ENCODE assay signal across 9 mouse cellular contexts in the genomic region with DNA sequence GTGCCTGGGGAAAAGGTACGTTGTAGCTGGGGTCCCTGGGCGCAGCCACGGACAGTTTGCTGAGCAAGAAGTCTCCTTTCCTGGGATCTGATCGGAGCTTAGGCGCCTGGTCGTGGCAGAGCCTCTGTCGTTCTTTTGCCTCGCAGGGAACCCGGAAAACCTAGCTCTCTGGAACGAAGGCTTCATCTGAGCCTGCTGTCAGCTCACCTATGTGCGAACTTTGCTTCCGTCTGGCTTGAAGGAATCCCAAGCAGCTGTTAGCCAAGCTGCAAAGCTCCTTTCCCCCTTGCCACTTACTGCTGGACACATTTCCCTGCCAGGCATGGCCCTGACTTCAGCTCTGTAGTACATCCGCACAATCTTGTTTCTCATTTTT. TPM values are rescaled to one million over a fixed set of nuclear protein-coding genes. Genes with fewer than 3 reads are reported as not detected.
DNase-seq lines count a peak whose midpoint lies in the region; ATAC-seq lines count a peak whose summit lies in the region.
"Had no signal": no experiment of that assay in that cellular context is flagged by ENCODE, and none has a peak within 500 bp of the region (broad histone marks: within the 10 kb centered on the region; RNA-seq: fewer than 3 reads in every experiment).

No protein-coding gene starts in this region.

- H3K27me3 ChIP-seq in heart, embryonic 11.5 days (ENCODE audit: control insufficient read depth, insufficient read depth, low read length) = no peaks in the 10 kb centered on the region
- no peaks in the 10 kb centered on the region for H3K27me3 ChIP-seq in forebrain, embryonic 14.5 days (replicated peaks; ENCODE audit: control insufficient read depth, insufficient read depth, low read length)
- H3K27me3 ChIP-seq in limb, embryonic 13.5 days = peaks cover 5% of the 10 kb centered on the region; the same call in 1 of the 2 replicates

- peak overlapping the region; percentile 60 for H3K4me3 ChIP-seq in heart, embryonic 11.5 days (ENCODE audit: low read depth, low read length)
- peak overlapping the region; percentile 53 for H3K4me3 ChIP-seq in forebrain, embryonic 14.5 days (ENCODE audit: low read depth, low read length)
- peak overlapping the region; percentile 62 for H3K4me3 ChIP-seq in limb, embryonic 13.5 days

- H3K36me3 ChIP-seq in heart, embryonic 11.5 days (ENCODE audit: control insufficient read depth, insufficient read depth, low read length) = no peaks in the 10 kb centered on the region
- 0 out of 2 replicates have a peak, but pooled peaks cover under 1% of the 10 kb centered on the region for H3K36me3 ChIP-seq in forebrain, embryonic 14.5 days (ENCODE audit: control insufficient read depth, insufficient read depth, low read length)
- 0 out of 2 replicates have a peak, but pooled peaks cover under 1% of the 10 kb centered on the region for H3K36me3 ChIP-seq in limb, embryonic 13.5 days
- H3K36me3 ChIP-seq: G1E had no signal

- H3K4me1 ChIP-seq in heart, embryonic 11.5 days (ENCODE audit: control insufficient read depth, insufficient read depth, low read length) = no peaks in the 10 kb centered on the region
- H3K4me1 ChIP-seq in forebrain, embryonic 14.5 days (ENCODE audit: control insufficient read depth, insufficient read depth, low read length) = peaks cover 3% of the 10 kb centered on the region; the same call in 1 of the 2 replicates
- H3K4me1 ChIP-seq in limb, embryonic 13.5 days = peaks cover 30% of the 10 kb centered on the region

- WGBS in heart, embryonic 11.5 days (ENCODE audit: insufficient replicate concordance) = 1% methylated on average over 13 of the region's 13 CpGs
- WGBS in forebrain, embryonic 14.5 days = 1% methylated on average over 13 of the region's 13 CpGs
- 2% methylated on average over 13 of the region's 13 CpGs for WGBS in limb, embryonic 13.5 days

- ATAC-seq in heart, embryonic 11.5 days (replicated peaks; ENCODE audit: insufficient number of reproducible peaks, low FRiP score, low TSS enrichment) = 0 out of 2 replicates have a peak, but pooled peaks have one; percentile 11
- ATAC-seq in forebrain, embryonic 14.5 days = no peak
- ATAC-seq in limb, embryonic 13.5 days (ENCODE audit: low FRiP score, low read depth) = 0 out of 2 replicates have a peak, but pooled peaks have one; percentile 1

- DNase-seq in heart, postnatal 4 days = no peak
- peak; percentile 72 for DNase-seq in brain, adult 2 months (ENCODE audit: low read depth, low spot score)
- peak; percentile 49 for DNase-seq in forebrain, embryonic 14.5 days (ENCODE audit: low spot score)
- DNase-seq in right cerebral cortex, adult 2 months (ENCODE audit: low spot score in 2 of 2) = peak; percentile 38 to 69
- no peak for DNase-seq in urinary bladder, adult 2 months (ENCODE audit: low spot score)
- DNase-seq in urinary bladder, adult 18-20 months (ENCODE audit: low spot score in 2 of 2) = no peak

- no peaks in the 10 kb centered on the region for H3K9me3 ChIP-seq in heart, embryonic 11.5 days (replicated peaks; ENCODE audit: control insufficient read depth, low read length)
- H3K9me3 ChIP-seq in forebrain, embryonic 14.5 days (replicated peaks; ENCODE audit: control insufficient read depth, low read length) = no peaks in the 10 kb centered on the region
- H3K9me3 ChIP-seq in limb, embryonic 13.5 days = no peaks in the 10 kb centered on the region; the same call in 1 of the 2 replicates

- peak overlapping the region; percentile 66 for H3K9ac ChIP-seq in heart, embryonic 11.5 days (ENCODE audit: low read depth, low read length)
- peak overlapping the region; percentile 71 for H3K9ac ChIP-seq in forebrain, embryonic 14.5 days (ENCODE audit: low read length)
- H3K9ac ChIP-seq in limb, embryonic 13.5 days = peak overlapping the region; percentile 71

- H3K4me2 ChIP-seq in heart, embryonic 11.5 days = peak overlapping the region; percentile 92
- peak overlapping the region; percentile 83 for H3K4me2 ChIP-seq in forebrain, embryonic 14.5 days (ENCODE audit: low read length)
- peak overlapping the region; percentile 86 for H3K4me2 ChIP-seq in limb, embryonic 13.5 days (replicated peaks)

- H3K27ac ChIP-seq in heart, embryonic 11.5 days (ENCODE audit: low read depth, low read length) = no peak overlapping the region
- peak overlapping the region; percentile 77 for H3K27ac ChIP-seq in forebrain, embryonic 14.5 days (ENCODE audit: low read depth, low read length)
- H3K27ac ChIP-seq in limb, embryonic 13.5 days = peak overlapping the region; percentile 79

RNA-seq across cellular contexts. Expression of gene Pcdh9, which starts 0.9 kb away (rescaled TPM):
- polyA plus RNA-seq in heart, embryonic 11.5 days (2014; fragmentation: Nextera tagmentation; extraction: Ambion mirVana) = 5.6 and 6.2 TPM in 2 replicates
- 1 to 10 TPM; 2.7 to 3.3 TPM for total RNA-seq in heart, postnatal 4 days (2021)
- polyA plus RNA-seq in forebrain, embryonic 14.5 days (2014; fragmentation: Nextera tagmentation; extraction: Ambion mirVana) = 52.3 and 63.9 TPM in 2 replicates
- polyA plus RNA-seq in limb, embryonic 13.5 days (2015; fragmentation: Nextera tagmentation; extraction: Ambion mirVana) = 55.5 and 56.2 TPM in 2 replicates
- polyA plus RNA-seq in urinary bladder, adult 2 months (2012; rRNA removed) = 1.0 and 1.1 TPM in 2 replicates
- polyA plus RNA-seq: G1E had no signal

Comparison
In these comparisons a context has a peak if more than half of its experiments do, and no peak if none do; other contexts are left out.
1. DNase-seq: peak in brain, adult 2 months (single experiment), forebrain, embryonic 14.5 days (single experiment) and right cerebral cortex, adult 2 months (2 of 2); none in heart, postnatal 4 days (single experiment), urinary bladder, adult 2 months (single experiment) and urinary bladder, adult 18-20 months (0 of 2).
2. Peak in every context shown above with its lines, with median percentiles within 50 percentile points of each other: H3K4me2 ChIP-seq, H3K4me3 ChIP-seq and H3K9ac ChIP-seq.